Mouse (Mus musculus) spleen, adult 10 weeks (tissue): ENCODE results near the gene Cyp2j5. TPM values are rescaled to one million over a fixed set of nuclear protein-coding genes. Genes with fewer than 3 reads are reported as not detected.

Experiments used
- polyA plus RNA-seq: library from polyadenylated mRNA; stranded (reverse); fragments of 350-450 nt; fragmentation: Illumina TruSeq; extraction: RNeasy Lipid Tissue Mini Kit (QIAGEN cat#74804); gene quantifications from one replicate; pipeline ENCODE4 v1.2.3, GENCODE M21; 2015; ENCODE audit warnings: low replicate concordance; ENCODE audit not compliant: insufficient read depth

Gene Cyp2j5
- not detected for polyA plus RNA-seq

DNA sequence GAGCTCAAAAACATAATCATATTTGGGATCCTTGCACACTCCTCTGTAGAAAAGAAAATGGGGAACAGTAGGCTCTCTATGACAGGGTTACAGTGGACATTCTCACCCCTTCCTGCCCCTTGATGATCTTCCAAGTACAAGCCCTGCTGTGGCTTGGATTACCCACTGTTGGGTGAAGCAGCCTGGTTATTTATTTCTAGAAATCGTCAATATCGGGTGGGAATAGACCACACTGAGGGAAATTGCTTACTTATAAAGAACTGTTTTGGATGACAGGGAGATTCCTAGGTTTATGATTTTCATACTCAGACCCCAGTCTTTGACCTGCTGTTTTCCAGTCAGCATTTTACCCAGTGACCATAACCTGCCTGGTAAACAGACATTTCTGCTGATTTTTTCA is at the start of gene Cyp2j5:
Cyp2j5 (minus strand) TSS at position 164 of the 400 bp plus-strand sequence.

DNA sequence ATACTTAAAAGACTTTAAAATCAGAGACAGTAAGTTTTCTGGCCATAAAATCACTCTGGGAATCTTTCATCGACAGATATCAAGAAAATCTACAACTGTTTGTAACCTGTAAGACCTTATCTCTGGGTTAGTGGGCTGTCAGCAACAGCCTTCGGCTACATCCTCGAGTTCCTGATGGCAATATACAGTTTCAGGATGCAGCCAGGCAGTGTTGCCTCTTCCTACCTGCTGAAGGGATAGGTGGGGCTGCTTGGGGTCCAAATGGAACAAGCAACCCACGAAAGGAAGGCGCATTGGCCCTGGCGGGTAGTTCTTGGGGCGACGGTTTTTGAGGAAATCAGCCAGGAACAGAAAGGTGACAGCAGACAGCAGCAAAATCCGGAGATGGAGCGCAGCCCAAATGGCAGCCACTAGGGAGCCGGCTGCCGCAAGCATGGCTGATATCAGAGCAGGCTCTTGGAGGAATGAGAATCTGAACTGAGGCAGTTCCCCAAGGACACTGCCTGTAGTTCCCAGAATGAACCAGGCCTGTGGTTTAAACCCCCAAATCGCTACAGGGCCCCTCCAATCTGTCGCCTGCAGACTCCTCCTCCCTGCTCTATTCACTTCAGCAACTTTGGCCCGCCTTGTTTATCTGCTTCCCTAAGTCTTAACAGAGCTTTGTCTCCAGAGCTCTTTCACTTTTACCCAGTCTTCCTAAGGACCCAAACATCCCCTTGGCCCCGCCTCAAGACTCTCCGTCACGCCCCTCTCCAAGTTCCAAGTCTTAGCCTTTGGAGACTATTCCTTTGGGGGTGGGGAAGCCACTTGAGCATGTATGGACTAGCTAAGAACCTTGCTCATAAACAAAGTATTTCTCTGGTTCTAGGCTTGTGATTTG is 72.8 kb downstream of the Cyp2j5 start, which contains the start of gene Cyp2j9:
Cyp2j9 (minus strand) TSS at position 668 of the 880 bp plus-strand sequence.

Other genes with a start within 250 kb of the Cyp2j5 start
- not detected for gene Cyp2j8, start 156.8 kb downstream of the Cyp2j5 start, polyA plus RNA-seq
- 2.6 TPM for gene Cyp2j6, start 110.5 kb downstream of the Cyp2j5 start, polyA plus RNA-seq
- gene Cyp2j9, start 72.6 kb downstream of the Cyp2j5 start, polyA plus RNA-seq, result 2.4 TPM
- gene Gm12695, start 121.0 kb upstream of the Cyp2j5 start, polyA plus RNA-seq, result not detected